Mouse (Mus musculus) liver, adult 2 months (tissue): ENCODE data around the gene Lsg1. TPM values are rescaled to one million over a fixed set of nuclear protein-coding genes. Genes with fewer than 3 reads are reported as not detected.

Experiments used
- DNase-seq: peaks from one replicate; pipeline ENCODE4 v3.0.0-alpha.2; 2011; ENCODE audit warnings: low read depth, low spot score; ENCODE audit errors: extremely low read depth
- H3K27ac ChIP-seq: fragments of 200-500 bp; replicated peaks from 2 replicates; pipeline ENCODE4 v1.5.1; 2012; ENCODE audit warnings: low read depth, mild to moderate bottlenecking, control low read depth, inconsistent platforms, low read length; ENCODE audit not compliant: insufficient read depth
- H3K27me3 ChIP-seq: fragments of 200-500 bp; 2 replicates; pipeline ENCODE4 v1.6.1; 2012; ENCODE audit warnings: mild to moderate bottlenecking, moderate library complexity, low read length, inconsistent platforms; ENCODE audit not compliant: control insufficient read depth, insufficient read depth
- H3K36me3 ChIP-seq: fragments of 200-500 bp; 2 replicates; pipeline ENCODE4 v1.6.1; 2012; ENCODE audit warnings: low read length, inconsistent platforms; ENCODE audit not compliant: control insufficient read depth, insufficient read depth
- H3K4me1 ChIP-seq: fragments of 200-500 bp; 2 replicates; pipeline ENCODE4 v1.6.1; 2011; ENCODE audit warnings: low read length; ENCODE audit not compliant: control insufficient read depth, insufficient read depth
- H3K4me3 ChIP-seq: fragments of 200-500 bp; 2 replicates; pipeline ENCODE4 v1.5.1; 2011; ENCODE audit warnings: low read depth, mild to moderate bottlenecking, control low read depth, low read length, moderate library complexity; ENCODE audit not compliant: insufficient read depth
- H3K79me2 ChIP-seq: fragments of 200-500 bp; 2 replicates; pipeline ENCODE4 v1.6.1; 2012; ENCODE audit warnings: inconsistent platforms, mild to moderate bottlenecking, low read length, moderate library complexity; ENCODE audit not compliant: control insufficient read depth, insufficient read depth
- H3K9ac ChIP-seq: fragments of 200-500 bp; 2 replicates; pipeline ENCODE4 v1.6.1; 2012; ENCODE audit warnings: low read depth, mild to moderate bottlenecking, control low read depth, inconsistent platforms, low read length
- CTCF ChIP-seq: fragments of 200-500 bp; IDR thresholded peaks from 2 replicates; pipeline ENCODE4 v1.5.1; 2011; ENCODE audit warnings: low read depth, low read length, control low read depth
- POLR2A ChIP-seq: fragments of 200-500 bp; IDR thresholded peaks from 2 replicates; pipeline ENCODE4 v1.6.1; 2011; ENCODE audit warnings: low read length, control low read depth; ENCODE audit not compliant: insufficient read depth; ENCODE audit errors: extremely low read depth
- WGBS: fragments of 180-500 bp; shearing (Covaris S2); methylation state at CpG from one replicate; pipeline ENCODE4 v1.1.7; 2018; 5-methylcytosine and 5-hydroxymethylcytosine counted together
- polyA plus RNA-seq: library from polyadenylated mRNA; depleted of rRNA; stranded (reverse); fragments of >200 nt; gene quantifications from 2 replicates; pipeline ENCODE4 v1.2.3, GENCODE M21; 2012
- total RNA-seq: library from RNA; depleted of rRNA; stranded (reverse); fragments of >200 nt; gene quantifications from 2 replicates; pipeline ENCODE4 v1.2.3, GENCODE M21; 2014

Gene Lsg1
- total and polyA plus RNA-seq, 2 experiments, result 9.5 to 10.0 TPM

DNA sequence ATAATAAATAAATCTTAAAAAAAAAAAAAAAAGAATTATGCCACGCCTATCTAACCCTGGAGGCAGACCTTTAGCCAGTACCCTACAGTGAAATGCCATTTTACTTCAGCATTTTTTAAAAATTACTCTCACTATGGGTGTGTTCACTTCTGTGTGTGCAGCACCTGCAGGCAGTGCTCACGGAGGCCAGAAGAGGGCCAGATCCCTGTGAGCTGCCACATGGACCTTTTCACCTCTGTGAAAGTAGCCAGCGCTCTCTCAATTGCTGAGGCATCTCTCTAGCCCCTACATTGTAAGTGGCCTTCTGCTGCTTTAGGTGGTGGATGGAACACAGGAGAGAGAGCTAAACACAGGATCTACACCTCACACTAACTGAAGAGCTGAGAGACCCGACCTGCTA is 17.2 kb downstream of the Lsg1 start:
- 100% methylated on average over 4 of the region's 4 CpGs for WGBS
- Histone ChIP-seq H3K9ac (no peak overlapping the region), H3K79me2 (no peaks in the 10 kb centered on the region), H3K4me3 (no peak overlapping the region), H3K27me3 (no peaks in the 10 kb centered on the region), H3K36me3 (peaks cover 62% of the 10 kb centered on the region), H3K27ac (no peak overlapping the region), H3K4me1 (no peaks in the 10 kb centered on the region)
- TF ChIP-seq CTCF (no peak), POLR2A (no peak)
- DNase-seq, result no peak

DNA sequence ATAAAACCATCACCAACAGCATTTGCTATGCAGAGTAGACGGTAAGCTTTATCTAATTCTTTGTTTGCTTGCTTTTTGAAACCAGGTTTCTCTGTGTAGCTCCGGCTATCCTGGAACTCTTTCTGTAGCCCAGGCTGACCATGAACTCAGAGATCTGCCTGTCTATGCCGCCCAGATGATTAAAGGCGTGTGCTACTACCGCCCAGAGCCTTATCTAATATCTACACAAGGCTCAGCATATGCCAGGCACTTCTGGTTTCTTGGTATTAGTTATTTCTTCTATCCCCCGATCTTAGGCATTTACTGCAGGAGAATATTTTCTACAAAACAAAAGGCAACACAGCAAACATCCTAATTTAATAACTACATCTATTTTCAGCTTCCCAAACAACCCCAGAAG is 21.8 kb downstream of the Lsg1 start:
- 92% methylated on average over 6 of the region's 6 CpGs for WGBS
- H3K36me3 ChIP-seq, result peaks cover 66% of the 10 kb centered on the region
- no peaks in the 10 kb centered on the region for H3K79me2 ChIP-seq
- no peak overlapping the region for H3K27ac ChIP-seq
- DNase-seq, result no peak
- H3K9ac ChIP-seq, result no peak overlapping the region
- H3K27me3 ChIP-seq, result no peaks in the 10 kb centered on the region
- TF ChIP-seq POLR2A, result no peak
- no peak for TF ChIP-seq CTCF
- H3K4me3 ChIP-seq, result no peak overlapping the region
- H3K4me1 ChIP-seq, result no peaks in the 10 kb centered on the region

DNA sequence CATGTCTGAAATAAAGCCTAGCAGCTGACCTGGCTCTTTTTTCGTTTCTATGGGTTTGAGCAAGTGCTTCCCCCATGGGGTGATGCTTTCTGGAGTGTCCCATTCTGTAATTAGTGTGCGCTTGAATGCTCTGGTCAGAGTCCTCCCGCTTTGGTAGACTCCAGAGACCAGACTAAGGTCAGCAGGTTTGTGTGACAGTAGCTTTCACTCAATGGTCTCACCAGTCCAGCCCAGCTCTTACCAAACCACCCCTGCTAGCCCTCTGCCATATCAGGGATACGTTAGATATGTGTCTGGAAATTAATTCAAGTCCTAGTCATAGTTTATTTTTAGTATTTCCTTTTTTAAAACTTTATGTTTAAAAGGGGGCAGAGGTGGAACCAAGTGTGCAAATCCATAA is 26.8 kb downstream of the Lsg1 start:
- H3K27ac ChIP-seq, result no peak overlapping the region
- DNase-seq, result no peak
- no peak overlapping the region for H3K4me3 ChIP-seq
- 95% methylated on average over 4 of the region's 4 CpGs for WGBS
- no peaks in the 10 kb centered on the region for H3K4me1 ChIP-seq
- TF ChIP-seq POLR2A (no peak), CTCF (no peak)
- H3K79me2 ChIP-seq, result no peaks in the 10 kb centered on the region
- H3K36me3 ChIP-seq, result peaks cover 40% of the 10 kb centered on the region
- H3K9ac ChIP-seq, result no peak overlapping the region
- no peaks in the 10 kb centered on the region for H3K27me3 ChIP-seq

DNA sequence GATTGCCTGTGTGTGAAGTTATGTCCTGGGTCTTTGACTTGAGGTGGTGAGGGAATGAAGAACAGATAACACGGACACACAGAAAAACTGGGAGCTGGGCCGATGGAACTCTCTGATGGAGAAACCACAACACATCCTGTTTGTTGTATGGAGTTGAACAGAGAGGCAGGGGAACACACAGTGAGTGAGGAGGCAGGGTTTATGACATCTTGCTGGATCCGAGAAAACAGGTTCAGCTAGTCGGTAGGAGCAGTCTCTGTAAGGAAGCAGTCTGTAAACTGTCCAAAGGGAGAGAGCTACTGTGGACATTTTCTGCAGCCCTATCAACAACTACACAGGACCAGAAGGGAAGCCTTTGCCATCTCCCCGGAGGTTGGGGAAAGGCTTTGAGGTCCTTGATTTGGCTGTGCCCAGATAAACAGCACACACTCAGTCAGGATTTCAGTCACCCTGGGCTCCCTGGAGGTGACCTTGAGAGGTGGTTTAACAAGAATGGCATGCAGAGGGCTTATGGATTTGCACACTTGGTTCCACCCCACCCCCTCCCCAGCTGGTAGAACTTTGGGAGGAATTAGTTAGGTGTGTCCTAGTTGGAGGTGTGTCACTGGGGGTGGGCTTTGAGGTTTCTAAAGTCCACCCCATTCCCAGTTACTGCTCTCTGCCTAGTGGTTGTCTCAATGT is 27.9 kb downstream of the Lsg1 start:
- H3K4me1 ChIP-seq, result no peaks in the 10 kb centered on the region
- no peaks in the 10 kb centered on the region for H3K79me2 ChIP-seq
- no peaks in the 10 kb centered on the region for H3K27me3 ChIP-seq
- 85% methylated on average over 5 of the region's 5 CpGs for WGBS
- H3K27ac ChIP-seq, result no peak overlapping the region
- no peak overlapping the region for H3K4me3 ChIP-seq
- H3K9ac ChIP-seq, result no peak overlapping the region
- TF ChIP-seq CTCF (no peak), POLR2A (no peak)
- no peak for DNase-seq
- H3K36me3 ChIP-seq, result peaks cover 30% of the 10 kb centered on the region

DNA sequence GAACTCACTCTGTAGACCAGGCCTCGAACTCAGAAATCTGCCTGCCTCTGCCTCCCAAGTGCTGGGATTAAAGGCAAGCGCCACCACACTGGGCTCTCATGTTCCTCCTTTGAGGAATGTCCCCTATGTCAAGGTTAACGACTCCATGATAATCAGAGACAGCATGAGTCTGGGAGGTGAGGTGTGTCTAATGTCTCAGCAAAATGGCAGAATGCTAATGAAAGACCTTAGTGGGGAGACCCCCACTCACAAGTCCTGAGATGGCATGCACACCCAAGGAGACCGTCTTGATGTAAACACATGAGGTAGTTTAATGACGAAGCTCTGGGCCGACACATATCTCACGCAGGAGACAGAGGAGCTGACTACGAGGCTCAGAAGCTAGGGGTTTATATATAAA is 33.3 kb downstream of the Lsg1 start:
- H3K79me2 ChIP-seq, result no peaks in the 10 kb centered on the region
- H3K4me3 ChIP-seq, result no peak overlapping the region
- H3K27me3 ChIP-seq, result no peaks in the 10 kb centered on the region
- no peak for TF ChIP-seq POLR2A
- peaks cover 6% of the 10 kb centered on the region for H3K4me1 ChIP-seq
- WGBS, result 98% methylated on average over 8 of the region's 8 CpGs
- no peak overlapping the region for H3K9ac ChIP-seq
- no peak overlapping the region for H3K27ac ChIP-seq
- DNase-seq, result no peak
- H3K36me3 ChIP-seq, result no peaks in the 10 kb centered on the region

DNA sequence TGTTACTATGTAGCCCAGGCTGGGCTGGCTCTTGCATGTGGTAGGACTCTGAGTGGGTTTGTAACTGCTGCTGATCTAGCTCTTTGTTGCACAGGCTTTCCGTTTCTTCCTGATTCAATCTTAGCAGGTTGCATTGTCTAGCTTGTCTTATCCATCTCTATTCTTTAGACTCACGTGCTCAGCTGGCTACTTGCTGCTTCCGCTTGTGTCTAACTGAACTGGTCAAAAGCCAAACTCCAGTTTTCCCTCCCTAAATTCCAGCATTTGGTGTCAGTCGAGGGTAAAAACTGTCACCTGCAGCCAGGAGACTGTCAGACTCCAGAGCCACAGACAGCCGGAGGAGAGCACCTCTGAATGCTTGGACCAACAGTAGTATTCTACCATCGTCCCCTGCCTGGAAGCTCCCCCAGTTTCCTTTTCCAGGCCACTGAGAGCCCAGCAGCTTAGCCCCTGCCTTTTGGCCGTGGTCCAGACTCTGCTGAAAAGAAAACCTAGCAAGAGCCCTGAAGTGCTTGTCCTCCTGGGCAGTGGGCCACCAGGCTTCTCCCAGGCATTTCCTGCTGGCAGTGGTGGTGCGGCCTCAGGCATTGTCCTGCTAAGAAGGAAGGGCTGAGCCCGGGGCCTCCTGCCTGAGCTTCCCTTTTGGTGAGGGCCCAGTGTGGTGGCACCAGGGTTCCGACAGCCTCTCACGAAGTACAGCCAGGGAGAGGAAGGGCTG is 34.6 kb downstream of the Lsg1 start:
- no peaks in the 10 kb centered on the region for H3K36me3 ChIP-seq
- H3K9ac ChIP-seq, result peak overlapping the region; percentile 24; the same call in 1 of the 2 replicates
- H3K27me3 ChIP-seq, result no peaks in the 10 kb centered on the region
- H3K79me2 ChIP-seq, result no peaks in the 10 kb centered on the region
- TF ChIP-seq POLR2A, result no peak
- TF ChIP-seq CTCF, result no peak
- DNase-seq, result no peak
- WGBS, result 56% methylated on average over 11 of the region's 11 CpGs
- H3K4me1 ChIP-seq, result peaks cover 6% of the 10 kb centered on the region
- peak overlapping the region; percentile 76 for H3K27ac ChIP-seq
- H3K4me3 ChIP-seq, result no peak overlapping the region
